Mouse (Mus musculus): ENCODE results near the gene Ankrd44.
A peak's percentile ranks its signal among the peaks of the same experiment; 100 is the strongest.

The Ankrd44 gene

DNA sequence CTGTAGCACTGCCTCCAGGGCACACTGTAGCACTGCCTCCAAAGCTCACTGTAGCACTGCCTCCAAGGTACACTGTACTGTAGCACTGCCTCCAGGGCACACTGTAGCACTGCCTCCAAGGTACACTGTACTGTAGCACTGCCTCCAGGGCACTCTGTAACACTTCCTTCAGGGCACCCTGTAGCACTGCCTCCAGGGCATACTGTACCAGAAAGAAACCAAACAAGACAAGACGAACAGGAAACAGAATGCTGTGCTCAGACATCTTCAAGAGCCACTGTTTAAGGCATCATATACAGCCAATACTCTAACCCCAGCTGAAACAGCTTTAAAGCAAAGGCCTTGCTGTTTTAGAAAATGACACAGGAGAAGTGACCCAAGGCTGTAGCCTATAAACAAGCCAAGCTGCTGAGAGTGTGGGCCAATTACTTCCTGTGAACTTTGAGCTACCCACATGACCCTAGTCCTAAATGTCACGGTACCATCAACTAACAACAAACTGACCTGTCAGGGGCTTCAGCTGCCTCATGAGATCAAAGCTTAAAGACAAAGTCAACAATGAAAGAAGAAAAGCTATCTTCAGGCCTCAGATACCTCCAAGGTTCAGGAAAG lies 43.2 kb downstream of the Ankrd44 start:
- no peak for DNase-seq

DNA sequence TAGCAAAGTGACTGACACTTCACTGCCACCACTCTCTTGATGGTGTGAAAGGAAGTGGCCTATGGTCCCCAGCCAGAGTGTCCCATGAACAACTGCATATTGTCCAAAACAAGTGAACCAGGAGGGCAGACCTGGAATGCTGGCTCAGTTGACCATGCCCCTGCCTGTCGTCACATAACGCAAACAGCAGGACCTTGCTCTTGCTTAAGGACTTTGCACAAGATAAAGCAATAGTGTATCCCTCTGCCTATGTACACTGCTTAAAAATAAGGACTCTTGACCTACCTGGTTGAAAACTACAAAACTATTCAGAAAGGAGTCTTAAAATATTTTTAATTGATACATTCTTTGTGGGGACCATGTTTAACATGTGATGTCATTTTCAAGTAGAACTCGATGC lies 44.7 kb downstream of the Ankrd44 start:
- no peak for DNase-seq

DNA sequence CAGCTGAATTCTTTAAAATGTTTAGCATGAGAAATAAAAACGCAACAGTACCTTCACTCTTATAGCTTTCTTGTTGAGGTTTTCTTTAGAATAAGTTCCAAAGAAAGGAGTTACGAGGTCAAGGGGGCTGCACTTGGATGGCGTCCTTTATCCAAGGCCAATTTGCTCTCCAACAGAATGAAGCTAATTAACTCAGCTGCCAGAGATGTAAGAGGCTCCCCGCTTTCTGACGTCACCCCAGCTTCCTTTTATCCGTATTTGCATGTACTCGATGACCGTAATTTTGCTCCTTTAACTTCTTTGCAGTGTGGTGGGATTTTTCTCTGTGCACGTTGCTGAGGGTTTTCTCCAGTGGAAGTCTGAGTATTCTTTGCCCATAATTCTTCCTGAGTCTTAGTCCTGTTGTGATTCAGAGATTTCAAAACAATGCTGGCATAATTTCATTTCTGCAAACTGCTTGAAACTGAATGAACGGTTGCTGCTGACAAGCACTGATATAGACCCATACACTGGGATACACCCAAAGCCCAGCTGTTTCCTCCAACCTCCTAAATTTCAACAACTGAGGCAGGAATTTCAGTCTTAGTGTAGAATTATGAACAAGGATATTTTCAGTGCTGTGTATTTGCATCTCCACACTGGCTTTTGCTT lies 48.6 kb downstream of the Ankrd44 start:
- no peak for DNase-seq

DNA sequence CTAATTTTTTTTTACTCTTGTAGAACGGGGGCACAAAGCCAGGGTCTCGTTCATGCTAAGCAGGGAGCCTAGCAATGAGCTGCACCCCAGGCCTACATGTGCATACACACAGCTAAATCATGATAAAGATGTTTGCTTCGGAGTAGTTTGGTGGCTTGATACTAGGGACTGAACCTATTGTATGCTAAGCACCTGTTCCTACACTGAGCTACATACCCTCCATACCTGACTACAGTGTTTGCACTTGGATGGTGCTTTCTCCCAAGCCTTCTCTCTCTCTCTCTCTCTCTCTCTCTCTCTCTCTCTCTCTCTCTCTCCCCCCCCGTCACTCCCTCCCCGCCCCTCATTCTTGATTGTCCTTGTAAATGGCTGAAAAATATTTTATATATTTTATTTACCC lies 49.2 kb downstream of the Ankrd44 start:
- DNase-seq, result no peak

DNA sequence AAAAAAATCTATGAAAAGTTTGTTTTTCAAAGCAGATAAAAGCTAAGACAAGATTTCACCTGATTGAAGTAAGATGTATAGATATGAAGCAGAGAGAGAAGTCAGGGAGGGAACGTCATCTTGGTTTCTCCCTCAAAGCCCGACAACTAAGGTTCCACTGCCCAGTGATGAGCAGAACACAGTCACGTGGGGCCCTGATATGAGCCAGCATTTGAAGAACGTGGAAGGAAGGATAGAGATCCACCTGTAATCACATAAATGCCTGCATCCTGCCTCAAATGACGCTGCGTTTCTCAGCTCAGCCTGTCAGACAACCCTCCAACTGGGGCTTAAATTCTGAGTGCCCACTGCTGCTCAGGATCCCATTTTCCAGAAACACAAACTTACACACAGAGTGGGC lies 52.1 kb downstream of the Ankrd44 start:
- no peak for DNase-seq

DNA sequence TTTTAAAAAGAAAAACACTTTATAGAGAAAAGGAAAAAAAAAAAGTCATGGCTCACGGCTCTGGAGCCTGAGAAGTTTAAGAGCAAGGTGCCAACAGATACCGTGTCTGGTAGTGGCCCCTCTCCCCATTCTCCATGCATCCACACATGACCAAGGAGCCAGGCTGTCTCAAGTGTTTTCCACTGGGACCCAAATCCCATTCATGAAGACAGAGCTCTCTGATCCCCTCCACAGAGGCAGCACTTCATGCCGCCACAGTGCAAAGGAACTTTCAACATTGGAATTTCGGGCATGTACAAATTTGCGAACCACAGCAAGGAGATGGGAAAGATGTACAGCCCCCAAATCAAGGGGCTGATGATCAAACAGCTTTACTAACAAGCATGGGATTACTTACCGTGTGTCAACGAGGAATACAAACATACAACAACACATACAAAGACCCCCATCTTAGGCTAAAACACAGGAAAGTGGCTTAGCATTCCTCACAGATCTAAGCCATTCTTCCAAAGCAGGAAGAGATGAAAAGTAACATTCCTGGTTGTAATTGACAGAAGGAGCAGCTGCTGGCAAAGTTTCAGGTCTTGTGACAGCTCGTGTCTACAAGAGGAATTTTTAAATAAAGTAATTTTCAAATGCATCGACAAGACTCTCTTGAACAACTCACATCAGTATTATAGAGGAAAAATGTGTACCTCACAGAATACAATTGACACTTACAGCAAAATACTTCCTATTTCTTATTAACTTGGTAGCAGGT lies 53.1 kb downstream of the Ankrd44 start:
- no peak for DNase-seq

DNA sequence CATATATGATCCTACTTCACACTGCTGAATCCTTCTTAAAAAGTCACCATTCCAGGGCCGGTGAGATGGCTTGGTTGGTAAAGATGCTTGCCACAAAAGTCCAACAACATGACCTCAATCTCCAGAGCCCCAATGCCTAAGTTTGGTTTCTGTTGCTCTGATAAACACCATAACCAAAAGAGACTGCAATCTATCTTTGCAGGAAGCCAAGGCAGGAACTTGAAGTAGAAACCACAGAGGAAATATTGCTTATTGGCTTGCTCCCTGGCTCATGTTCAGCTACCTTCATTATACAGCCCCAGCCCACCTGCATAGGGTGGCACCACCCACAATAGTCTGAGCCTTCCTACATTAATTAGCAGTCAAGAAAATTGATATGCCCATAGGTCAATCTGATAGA lies 54.9 kb downstream of the Ankrd44 start:
- DNase-seq, result no peak

DNA sequence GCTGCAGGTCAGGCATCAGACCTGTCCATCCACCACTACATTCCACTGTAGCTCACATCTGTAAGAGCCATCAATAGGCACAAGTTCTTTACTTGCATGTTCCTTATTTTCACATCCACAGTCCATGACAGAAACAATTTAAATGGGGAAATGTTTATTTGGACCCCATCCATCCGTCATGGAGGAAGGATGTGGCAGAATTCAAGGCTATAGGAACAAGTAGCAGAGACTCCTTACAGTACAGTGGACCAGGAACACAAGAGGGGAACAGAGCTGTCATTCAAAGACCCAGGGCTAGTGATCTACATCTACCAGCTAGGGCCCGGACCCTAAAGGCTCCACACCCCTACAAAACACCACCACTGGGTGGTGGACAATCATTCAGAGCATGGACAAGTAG lies 55.6 kb downstream of the Ankrd44 start:
- DNase-seq, result no peak

DNA sequence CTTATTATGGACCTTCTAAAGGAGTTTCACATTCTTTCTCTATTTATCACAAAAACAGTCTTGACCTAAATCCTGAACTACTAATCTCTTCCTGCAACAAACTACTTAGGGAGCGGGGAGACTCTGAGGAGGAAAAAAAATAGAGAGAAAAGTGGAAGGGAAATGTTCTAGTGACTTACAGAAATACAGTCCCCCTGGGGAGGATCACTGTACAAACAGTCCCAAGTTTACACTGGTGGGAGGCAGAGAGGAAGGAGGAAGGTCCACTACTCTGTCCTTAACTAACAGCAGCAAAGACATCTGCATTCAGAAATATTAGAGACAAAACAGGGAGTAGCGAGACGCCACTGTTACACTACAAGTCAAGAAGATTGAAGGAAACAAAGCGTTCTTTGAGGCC lies 59.0 kb downstream of the Ankrd44 start:
- DNase-seq, result no peak

DNA sequence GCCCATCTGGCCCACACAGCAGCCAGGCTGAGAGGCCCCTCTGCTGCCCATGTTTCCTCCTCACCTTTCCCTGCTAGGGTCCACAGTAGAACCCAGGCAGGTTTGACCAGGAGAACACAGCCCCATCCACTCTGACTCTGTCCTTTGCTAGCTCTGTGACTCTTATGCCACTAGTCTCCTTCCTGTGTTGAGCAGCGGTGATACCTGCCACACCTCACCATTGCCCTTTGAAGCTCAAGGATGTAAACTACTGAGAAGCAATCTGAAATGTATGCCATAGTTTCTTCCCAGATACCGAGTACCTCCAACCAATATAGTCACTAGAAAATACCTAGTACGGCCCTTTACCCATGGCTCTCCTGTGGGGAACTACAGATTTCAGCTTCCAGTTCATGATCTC lies 60.1 kb downstream of the Ankrd44 start:
- no peak for DNase-seq

DNA sequence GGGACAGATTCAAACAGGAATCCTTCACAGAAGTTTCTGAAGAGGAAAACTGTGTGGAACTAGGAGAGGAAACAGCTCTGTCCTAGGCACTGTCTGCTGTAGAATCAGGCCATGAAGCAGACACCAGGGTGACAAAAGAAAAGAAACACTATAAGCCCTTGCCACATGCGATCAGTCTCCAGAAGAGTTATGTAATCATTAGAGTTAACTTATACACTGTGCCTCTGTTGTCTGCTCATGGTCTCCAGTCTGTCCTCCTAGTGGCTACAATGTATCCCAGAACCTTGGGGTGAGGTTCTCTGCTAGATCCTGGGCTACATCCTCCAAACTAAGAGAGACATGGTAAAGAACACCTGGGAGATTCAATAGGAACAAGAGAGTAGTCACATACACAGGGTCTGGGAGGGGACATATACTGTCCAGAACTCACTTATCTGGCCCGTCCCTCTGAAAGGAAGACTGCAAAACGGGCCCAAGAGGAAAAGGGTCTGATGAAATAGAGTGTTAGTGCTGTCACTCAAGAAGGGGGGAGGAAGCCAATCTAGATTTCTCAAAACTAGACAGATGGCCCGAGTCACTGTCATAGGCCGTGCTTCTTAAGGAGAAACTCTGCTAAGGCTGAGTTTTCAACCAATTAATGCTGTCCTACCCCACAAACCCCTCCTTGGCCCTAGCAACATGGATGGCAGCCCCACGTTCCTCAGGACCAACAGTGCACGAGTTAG lies 61.1 kb downstream of the Ankrd44 start:
- no peak for DNase-seq

DNA sequence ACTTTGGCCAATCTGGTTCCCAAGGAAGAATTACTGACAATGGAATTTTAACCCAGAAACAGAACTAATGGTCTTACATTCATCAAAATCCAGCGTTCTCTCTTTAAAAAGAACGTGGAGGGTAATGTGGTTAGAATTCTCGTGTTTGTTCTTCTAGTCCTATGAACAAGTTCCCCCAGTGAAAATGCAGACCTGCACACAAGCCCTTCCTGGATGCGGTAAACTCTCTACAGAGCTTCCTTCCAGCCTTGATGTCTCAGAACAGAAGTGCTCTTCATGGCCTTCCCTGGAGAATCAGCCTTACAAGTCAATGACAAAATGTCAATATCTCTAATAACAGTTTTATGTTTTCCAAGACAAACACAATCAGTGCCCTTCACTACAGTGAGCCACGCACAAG lies 65.8 kb downstream of the Ankrd44 start:
- DNase-seq, result no peak

DNA sequence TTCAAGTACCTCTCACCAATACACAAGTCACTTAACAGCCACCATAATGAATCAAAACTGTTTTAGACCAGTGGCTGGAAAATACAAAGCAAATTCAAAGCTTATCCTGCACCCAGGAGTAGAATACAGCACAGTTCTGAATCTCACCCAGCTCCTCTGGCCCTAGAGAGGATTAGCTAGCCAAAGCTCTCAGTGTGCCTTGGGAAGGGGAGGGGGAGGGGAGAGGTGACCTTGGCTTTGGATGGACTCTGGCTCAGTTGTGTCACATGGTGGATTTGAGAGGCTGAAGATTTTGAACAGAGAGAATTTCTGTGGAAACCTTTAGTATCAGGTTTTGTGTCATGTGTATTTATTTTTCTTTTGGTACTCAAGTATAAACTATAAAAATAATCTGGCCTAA lies 66.3 kb downstream of the Ankrd44 start:
- DNase-seq, result peak; percentile 75

DNA sequence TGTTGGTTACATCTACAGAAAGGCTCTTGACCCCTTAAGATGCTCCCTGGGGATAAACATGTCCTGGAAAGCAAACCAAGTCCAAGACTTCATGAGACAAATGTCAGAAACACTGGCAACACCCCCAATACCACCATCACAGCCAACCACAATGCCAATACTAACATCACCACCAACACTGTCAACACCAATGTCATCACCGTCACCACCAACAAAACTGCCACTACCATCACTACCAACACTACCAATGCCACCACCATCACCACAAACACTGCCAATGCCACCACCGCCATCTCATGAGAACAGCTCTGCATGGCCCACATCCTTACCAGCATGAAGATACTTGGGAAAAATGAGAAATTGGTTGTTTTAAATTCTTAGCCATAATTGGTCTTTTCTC lies 67.3 kb downstream of the Ankrd44 start:
- DNase-seq, result no peak

DNA sequence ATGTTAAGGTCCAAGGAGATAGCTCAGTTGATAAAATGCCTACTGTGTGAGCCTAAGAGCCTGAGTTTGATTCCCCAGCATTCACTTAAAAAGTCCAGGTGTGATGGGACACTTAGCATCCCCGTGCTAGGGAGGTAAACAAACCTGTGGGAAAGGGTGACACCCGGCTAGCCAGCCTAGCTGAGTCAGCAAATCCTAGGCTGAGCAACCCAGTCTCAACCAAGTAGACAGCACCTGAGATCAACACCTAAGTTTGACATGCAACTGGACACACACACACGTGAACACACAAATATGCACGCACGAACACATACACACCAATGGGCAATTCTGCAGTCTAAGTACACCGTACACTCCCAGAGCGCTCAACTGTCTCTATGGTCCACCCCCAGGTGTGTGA lies 69.7 kb downstream of the Ankrd44 start:
- DNase-seq, result no peak

DNA sequence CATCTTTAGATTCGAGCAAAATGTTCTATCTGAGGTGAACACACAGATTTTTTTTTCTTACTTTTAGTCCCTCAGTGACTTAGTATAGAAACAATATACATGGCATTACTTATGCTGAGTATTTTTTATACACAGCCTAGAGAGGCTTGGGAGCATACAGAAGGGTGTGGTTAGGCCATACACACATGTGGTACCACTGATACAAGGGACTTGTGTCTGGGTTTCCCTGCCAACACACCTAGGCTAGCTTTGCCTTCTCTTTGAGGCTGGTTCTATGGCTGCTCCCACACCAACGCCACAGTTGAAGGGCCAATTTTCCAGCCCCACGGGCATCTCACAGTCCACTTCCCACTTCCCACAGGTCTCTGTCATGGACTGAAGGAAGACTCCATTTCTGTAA lies 70.2 kb downstream of the Ankrd44 start:
- DNase-seq, result no peak

DNA sequence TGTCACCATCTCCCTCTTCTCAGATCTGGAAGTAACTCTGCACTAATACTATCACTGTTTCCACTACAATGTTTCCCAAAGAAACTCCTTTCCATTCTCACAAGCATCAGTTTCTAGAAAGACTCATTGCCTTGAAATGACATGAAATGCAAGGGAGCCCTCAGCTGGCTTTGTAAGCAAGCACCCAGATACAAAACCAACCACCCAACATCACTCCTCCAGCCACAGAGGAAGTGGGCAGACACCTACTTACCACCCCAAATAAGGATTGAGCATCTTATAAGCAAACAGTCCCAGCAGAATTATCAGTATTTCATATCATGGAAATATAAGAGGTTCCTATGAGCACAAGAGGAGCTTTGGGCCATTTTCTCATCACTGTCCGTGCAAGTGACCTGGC lies 71.8 kb downstream of the Ankrd44 start:
- no peak for DNase-seq

DNA sequence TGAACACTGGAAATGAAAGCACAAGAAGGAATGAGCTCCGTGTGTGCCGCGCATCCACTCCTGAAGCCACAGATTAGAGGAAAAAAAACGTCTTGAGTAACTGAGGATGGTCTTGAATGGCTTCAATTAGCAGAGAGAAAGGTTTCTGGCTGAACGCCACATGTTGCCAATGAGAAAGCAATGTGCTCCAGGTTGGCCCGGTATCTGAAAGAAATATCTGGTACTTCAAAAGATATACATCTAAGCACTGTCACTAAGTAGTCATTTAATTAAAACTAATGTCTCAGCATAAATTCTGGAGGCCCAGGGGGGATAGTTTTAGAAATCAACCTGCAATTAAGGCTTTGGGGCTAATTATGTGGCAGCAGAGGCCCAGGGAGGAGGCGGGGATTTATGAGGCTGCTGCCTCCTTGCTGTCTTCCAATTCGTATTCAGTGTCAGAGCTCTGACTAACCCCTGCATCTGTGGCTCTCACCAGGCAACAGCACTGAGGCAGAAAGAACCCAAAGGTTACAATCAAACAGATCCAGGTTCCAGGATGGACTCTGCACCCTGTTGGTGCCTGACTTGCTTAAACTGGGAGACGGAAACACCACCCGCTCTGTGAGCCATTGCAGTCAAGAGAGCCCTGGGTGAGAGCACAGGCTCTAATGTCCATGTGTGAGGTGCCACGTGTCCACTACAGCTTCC lies 72.7 kb downstream of the Ankrd44 start:
- peak; percentile 93 for DNase-seq

DNA sequence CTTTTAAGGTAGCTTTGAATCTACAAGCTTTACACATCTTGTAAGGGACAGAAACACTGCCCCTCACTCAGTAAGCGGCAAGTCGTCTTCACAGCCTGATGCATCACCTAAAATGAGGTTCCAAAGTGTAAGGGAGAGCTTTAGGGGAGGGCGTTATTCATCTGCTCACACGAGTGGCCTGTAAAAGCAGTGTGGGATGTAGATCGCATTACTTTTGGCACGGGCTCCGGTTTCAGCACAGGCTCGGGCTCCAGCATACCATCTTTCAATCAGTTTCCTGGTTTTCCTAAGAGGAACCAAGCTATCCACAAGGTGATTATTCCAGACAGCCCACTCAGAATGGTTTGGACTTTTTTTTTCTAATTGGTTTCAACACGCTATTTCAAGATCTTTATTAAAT lies 74.6 kb downstream of the Ankrd44 start:
- no peak for DNase-seq

DNA sequence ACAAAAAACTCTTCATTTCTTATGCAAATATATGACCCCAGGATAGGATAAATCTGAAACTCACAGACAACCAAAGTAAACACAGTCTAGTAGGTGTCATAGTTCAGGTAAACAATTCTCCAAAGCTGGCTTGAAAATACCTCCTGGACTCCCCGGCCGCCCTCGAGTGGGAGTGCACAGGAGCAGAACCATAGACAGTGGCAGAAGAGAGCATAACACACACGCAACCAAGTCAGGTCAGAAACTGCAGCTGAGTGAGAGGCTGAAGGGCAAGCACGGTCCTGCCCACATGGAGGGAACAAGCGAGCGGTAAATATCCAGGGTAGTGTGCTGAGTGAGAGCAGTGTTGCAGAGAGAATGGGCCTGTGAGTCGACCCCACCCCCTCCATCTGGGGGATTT lies 76.1 kb downstream of the Ankrd44 start:
- DNase-seq, result peak; percentile 73

DNA sequence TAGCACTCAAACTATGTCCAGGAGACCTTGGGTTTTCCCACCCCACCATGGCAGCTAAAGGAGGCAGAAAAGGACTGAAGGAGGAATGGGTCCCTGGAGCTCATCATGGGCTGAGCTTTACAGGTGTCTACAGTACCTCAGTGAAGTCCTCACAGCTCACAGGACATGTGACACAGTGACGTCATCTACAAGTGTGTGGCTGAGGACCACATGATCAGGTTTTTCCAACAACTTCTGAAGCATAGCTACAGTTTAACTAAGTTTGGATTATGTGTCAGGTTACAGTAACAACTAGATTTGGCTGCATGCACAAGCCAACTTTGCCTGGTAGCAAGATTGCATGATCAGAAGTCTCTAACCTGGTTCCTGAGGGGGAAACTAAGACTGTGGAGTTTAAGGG lies 78.9 kb downstream of the Ankrd44 start:
- DNase-seq, result peak; percentile 70

DNA sequence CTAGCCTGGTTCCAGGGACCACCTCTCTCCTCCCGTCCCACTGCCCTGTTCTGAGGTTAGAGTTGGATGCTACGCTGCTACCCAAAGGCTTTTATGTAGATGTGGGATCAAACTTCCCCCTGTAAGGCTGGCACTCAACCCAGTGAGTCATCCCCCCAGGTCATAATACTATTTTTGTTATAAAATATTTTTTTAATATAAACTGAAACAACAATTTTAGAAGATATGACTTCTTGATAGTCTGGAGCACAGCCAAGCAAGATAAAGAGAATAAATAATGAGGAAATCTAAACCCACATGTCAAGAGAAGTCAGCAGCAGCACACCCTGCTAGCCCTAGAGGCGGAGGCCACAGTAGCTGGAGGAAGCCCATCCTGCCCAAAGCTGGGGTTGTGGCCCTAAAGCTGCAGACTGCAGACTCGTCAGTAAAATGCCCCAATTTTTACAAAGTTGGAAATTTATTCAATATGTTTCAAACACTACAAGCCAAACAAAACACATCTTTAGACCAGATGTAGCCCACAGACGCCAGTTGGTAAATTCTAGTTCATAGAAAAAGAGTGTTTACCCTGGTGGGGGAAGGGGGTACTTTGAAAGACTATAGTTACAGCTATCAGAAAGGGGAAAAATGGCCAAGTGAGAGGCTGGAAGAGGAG lies 79.7 kb downstream of the Ankrd44 start:
- DNase-seq, result no peak

DNA sequence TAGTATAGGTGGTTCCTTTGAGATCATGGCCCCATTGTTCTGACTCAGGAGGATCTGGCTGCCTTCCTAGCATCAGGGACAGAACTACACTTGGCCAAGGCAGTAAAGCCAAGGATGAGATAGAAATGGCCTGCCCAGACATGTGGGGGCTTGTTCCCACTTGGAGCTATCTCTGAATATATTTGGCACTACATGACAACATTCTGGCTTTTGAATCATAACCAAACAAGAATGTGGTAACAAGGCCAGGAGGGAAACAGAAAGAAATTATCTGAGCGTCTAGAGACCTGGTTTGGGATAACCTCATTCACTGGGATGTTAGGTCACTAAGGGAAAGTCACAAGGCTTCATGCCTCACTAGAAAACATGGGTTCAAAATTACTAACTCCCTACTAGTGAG lies 81.8 kb downstream of the Ankrd44 start:
- no peak for DNase-seq
